Mouse (Mus musculus) C2C12 (cell line): ENCODE data around the gene Rnf213.

Source experiments
- CEBPB ChIP-seq: IDR thresholded peaks from one replicate; pipeline ENCODE4 v1.6.1; 2011; ENCODE audit warnings: low read depth, mild to moderate bottlenecking, control low read depth, moderate library complexity
- CTCF ChIP-seq: IDR thresholded peaks from one replicate; pipeline ENCODE4 v1.5.1; 2011; ENCODE audit not compliant: control insufficient read depth, insufficient read depth, insufficient read length

DNA sequence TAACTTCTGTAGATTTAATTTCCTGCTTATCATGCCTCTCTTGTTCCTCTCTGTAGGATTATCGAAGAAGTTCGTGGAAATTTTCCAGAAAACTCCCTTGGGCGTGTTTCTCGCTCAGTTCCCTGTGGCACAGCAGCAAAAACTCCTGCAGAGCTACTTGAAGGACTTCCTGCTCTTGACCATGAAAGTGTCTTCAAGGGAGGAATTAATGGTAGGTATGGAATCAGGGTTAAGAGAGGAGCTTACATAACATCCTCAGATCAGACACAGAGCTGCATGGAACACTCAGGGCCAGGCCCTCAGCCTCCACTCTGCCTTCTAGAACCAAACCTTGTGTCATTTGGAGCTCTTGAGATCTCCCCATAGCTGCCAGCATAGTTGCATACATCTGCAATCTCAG lies 63.2 kb downstream of the Rnf213 start:
- TF ChIP-seq CTCF (no peak), CEBPB (no peak)
